In the genomic region with DNA sequence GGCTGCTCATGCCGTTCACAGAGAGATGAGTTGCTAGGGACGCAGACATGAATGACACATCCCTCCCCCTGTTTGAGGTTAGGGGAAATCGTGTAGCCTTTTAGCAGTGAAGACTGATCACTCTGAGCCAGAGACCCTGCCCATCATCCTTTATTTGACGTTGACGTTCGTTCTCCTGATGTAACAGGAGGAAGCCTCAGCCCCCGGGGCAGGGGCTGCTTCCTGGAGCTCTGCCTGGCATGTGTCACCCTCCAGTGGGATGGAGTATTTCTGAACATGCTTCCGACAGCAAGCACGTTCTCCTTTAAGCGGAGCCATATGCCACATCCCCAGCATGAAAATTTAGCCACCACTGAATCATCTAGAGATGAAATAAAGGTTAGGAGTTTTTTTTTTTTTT, we compare ENCODE assay signal across 10 mouse cellular contexts.
DNase-seq lines count a peak whose midpoint lies in the region; ATAC-seq lines count a peak whose summit lies in the region.
"Had no signal": no experiment of that assay in that cellular context is flagged by ENCODE, and none has a peak within 500 bp of the region (broad histone marks: within the 10 kb centered on the region; RNA-seq: fewer than 3 reads in every experiment).

No protein-coding gene starts in this region.

- no peak overlapping the region for H3K27ac ChIP-seq in hindbrain, embryonic 11.5 days (ENCODE audit: low read depth, low read length)
- H3K27ac ChIP-seq in hindbrain, embryonic 14.5 days, result no peak overlapping the region
- H3K27ac ChIP-seq: limb, embryonic 10.5 days had no signal

- no peaks in the 10 kb centered on the region for H3K27me3 ChIP-seq in hindbrain, embryonic 11.5 days (ENCODE audit: control insufficient read depth, insufficient read depth, low read length)
- H3K27me3 ChIP-seq in hindbrain, embryonic 14.5 days (ENCODE audit: control insufficient read depth, insufficient read depth, low read length), result no peaks in the 10 kb centered on the region

- no peaks in the 10 kb centered on the region for H3K36me3 ChIP-seq in hindbrain, embryonic 11.5 days (ENCODE audit: control insufficient read depth, insufficient read depth, low read length)
- no peaks in the 10 kb centered on the region for H3K36me3 ChIP-seq in hindbrain, embryonic 14.5 days (replicated peaks; ENCODE audit: control insufficient read depth, insufficient read depth)
- H3K36me3 ChIP-seq: limb, embryonic 10.5 days had no signal

- peak; percentile 26 for DNase-seq in hindbrain, embryonic 11.5 days (ENCODE audit: low spot score)
- DNase-seq in hindbrain, embryonic 14.5 days (ENCODE audit: low spot score), result no peak
- peak; percentile 30 for DNase-seq in layer of hippocampus, adult 9-11 months
- DNase-seq in right cerebral cortex, postnatal 10 days (ENCODE audit: low spot score in 2 of 2), result peak; percentile 65 to 83
- DNase-seq in gastrocnemius, postnatal 4 days (ENCODE audit: low spot score in 2 of 2), result no peak
- no peak for DNase-seq in urinary bladder, postnatal 10 days (ENCODE audit: low spot score)
- DNase-seq: lung, embryonic 14.5 days had no signal

- H3K4me3 ChIP-seq in hindbrain, embryonic 11.5 days (ENCODE audit: low read depth, low read length), result no peak overlapping the region
- no peak overlapping the region for H3K4me3 ChIP-seq in hindbrain, embryonic 14.5 days (replicated peaks; ENCODE audit: low read length)
- H3K4me3 ChIP-seq: limb, embryonic 10.5 days had no signal

- WGBS in hindbrain, embryonic 11.5 days, result 39% methylated on average over 10 of the region's 10 CpGs
- 23% methylated on average over 10 of the region's 10 CpGs for WGBS in hindbrain, embryonic 14.5 days

- H3K9ac ChIP-seq in hindbrain, embryonic 11.5 days (ENCODE audit: low read depth, low read length), result no peak overlapping the region
- no peak overlapping the region for H3K9ac ChIP-seq in hindbrain, embryonic 14.5 days
- H3K9ac ChIP-seq: lung, embryonic 14.5 days had no signal

- H3K9me3 ChIP-seq in hindbrain, embryonic 11.5 days (ENCODE audit: control insufficient read depth, low read length), result no peaks in the 10 kb centered on the region
- no peaks in the 10 kb centered on the region for H3K9me3 ChIP-seq in hindbrain, embryonic 14.5 days (ENCODE audit: control insufficient read depth, low read length)
- H3K9me3 ChIP-seq: limb, embryonic 10.5 days had no signal

- no peak overlapping the region for H3K4me2 ChIP-seq in hindbrain, embryonic 11.5 days (replicated peaks; ENCODE audit: low read depth, low read length)
- H3K4me2 ChIP-seq in hindbrain, embryonic 14.5 days (replicated peaks), result no peak overlapping the region; the same call in 1 of the 2 replicates
- H3K4me2 ChIP-seq: lung, embryonic 14.5 days had no signal

- no peaks in the 10 kb centered on the region for H3K4me1 ChIP-seq in hindbrain, embryonic 11.5 days (replicated peaks; ENCODE audit: control insufficient read depth, insufficient read depth, low read length)
- 0 out of 2 replicates have a peak, but pooled peaks cover 9% of the 10 kb centered on the region for H3K4me1 ChIP-seq in hindbrain, embryonic 14.5 days (replicated peaks; ENCODE audit: control insufficient read depth, insufficient read depth, low read length)

- ATAC-seq in hindbrain, embryonic 11.5 days (ENCODE audit: low FRiP score), result no peak
- no peak for ATAC-seq in hindbrain, embryonic 14.5 days (ENCODE audit: low FRiP score)
- ATAC-seq in frontal cortex, adult (ENCODE audit: low TSS enrichment), result peak; percentile 67
- ATAC-seq in activated CD4-positive, CD25-positive, alpha-beta regulatory T cell, adult 4 months, result no peak

Comparison
In these comparisons a context has a peak if more than half of its experiments do, and no peak if none do; other contexts are left out.
1. DNase-seq: peak in hindbrain, embryonic 11.5 days (single experiment), layer of hippocampus, adult 9-11 months (single experiment) and right cerebral cortex, postnatal 10 days (2 of 2); none in hindbrain, embryonic 14.5 days (single experiment), gastrocnemius, postnatal 4 days (0 of 2) and urinary bladder, postnatal 10 days (single experiment).